Mouse (Mus musculus): Measurements from ENCODE around the gene Hist1h3c. TPM values are rescaled to one million over a fixed set of nuclear protein-coding genes. Genes with fewer than 3 reads are reported as not detected.

The Hist1h3c gene
- polyA plus RNA-seq, 1 experiment from 2014 or later: not detected

Other genes with a start within 250 kb of the Hist1h3c start
- not detected for gene Hist1h4h, start 214.6 kb downstream of the Hist1h3c start, polyA plus RNA-seq (2014; fragmentation: Illumina TruSeq; extraction: RNeasy Lipid Tissue Mini Kit (QIAGEN cat#74804); ENCODE audit: low replicate concordance)
- not detected for gene Hist1h2af, start 211.7 kb downstream of the Hist1h3c start, polyA plus RNA-seq (2014; fragmentation: Illumina TruSeq; extraction: RNeasy Lipid Tissue Mini Kit (QIAGEN cat#74804); ENCODE audit: low replicate concordance)
- not detected for gene Hist1h3g, start 210.2 kb downstream of the Hist1h3c start, polyA plus RNA-seq (2014; fragmentation: Illumina TruSeq; extraction: RNeasy Lipid Tissue Mini Kit (QIAGEN cat#74804); ENCODE audit: low replicate concordance)
- gene Hist1h2bh, start 202.2 kb downstream of the Hist1h3c start, polyA plus RNA-seq (2014; fragmentation: Illumina TruSeq; extraction: RNeasy Lipid Tissue Mini Kit (QIAGEN cat#74804); ENCODE audit: low replicate concordance): 0.59 TPM
- not detected for gene Hist1h3f, start 201.6 kb downstream of the Hist1h3c start, polyA plus RNA-seq (2014; fragmentation: Illumina TruSeq; extraction: RNeasy Lipid Tissue Mini Kit (QIAGEN cat#74804); ENCODE audit: low replicate concordance)
- not detected for gene Hist1h4f, start 194.0 kb downstream of the Hist1h3c start, polyA plus RNA-seq (2014; fragmentation: Illumina TruSeq; extraction: RNeasy Lipid Tissue Mini Kit (QIAGEN cat#74804); ENCODE audit: low replicate concordance)
- 0.52 TPM for gene Hist1h1d, start 192.3 kb downstream of the Hist1h3c start, polyA plus RNA-seq (2014; fragmentation: Illumina TruSeq; extraction: RNeasy Lipid Tissue Mini Kit (QIAGEN cat#74804); ENCODE audit: low replicate concordance)
- gene Hist1h3e, start 183.2 kb downstream of the Hist1h3c start, polyA plus RNA-seq (2014; fragmentation: Illumina TruSeq; extraction: RNeasy Lipid Tissue Mini Kit (QIAGEN cat#74804); ENCODE audit: low replicate concordance): 0.56 TPM
- gene Hist1h2ae, start 174.4 kb downstream of the Hist1h3c start, polyA plus RNA-seq (2014; fragmentation: Illumina TruSeq; extraction: RNeasy Lipid Tissue Mini Kit (QIAGEN cat#74804); ENCODE audit: low replicate concordance): 0.97 TPM
- gene Hist1h2bg, start 174.2 kb downstream of the Hist1h3c start, polyA plus RNA-seq (2014; fragmentation: Illumina TruSeq; extraction: RNeasy Lipid Tissue Mini Kit (QIAGEN cat#74804); ENCODE audit: low replicate concordance): 0.85 TPM
- not detected for gene Hist1h2bf, start 171.4 kb downstream of the Hist1h3c start, polyA plus RNA-seq (2014; fragmentation: Illumina TruSeq; extraction: RNeasy Lipid Tissue Mini Kit (QIAGEN cat#74804); ENCODE audit: low replicate concordance)
- not detected for gene Hist1h2ad, start 171.2 kb downstream of the Hist1h3c start, polyA plus RNA-seq (2014; fragmentation: Illumina TruSeq; extraction: RNeasy Lipid Tissue Mini Kit (QIAGEN cat#74804); ENCODE audit: low replicate concordance)
- 1.4 TPM for gene Hist1h3d, start 169.8 kb downstream of the Hist1h3c start, polyA plus RNA-seq (2014; fragmentation: Illumina TruSeq; extraction: RNeasy Lipid Tissue Mini Kit (QIAGEN cat#74804); ENCODE audit: low replicate concordance)
- gene Hist1h4d, start 164.0 kb downstream of the Hist1h3c start, polyA plus RNA-seq (2014; fragmentation: Illumina TruSeq; extraction: RNeasy Lipid Tissue Mini Kit (QIAGEN cat#74804); ENCODE audit: low replicate concordance): 0.67 TPM
- 2.2 TPM for gene Hist1h2be, start 124.5 kb downstream of the Hist1h3c start, polyA plus RNA-seq (2014; fragmentation: Illumina TruSeq; extraction: RNeasy Lipid Tissue Mini Kit (QIAGEN cat#74804); ENCODE audit: low replicate concordance)
- gene Hist1h1e, start 123.0 kb downstream of the Hist1h3c start, polyA plus RNA-seq (2014; fragmentation: Illumina TruSeq; extraction: RNeasy Lipid Tissue Mini Kit (QIAGEN cat#74804); ENCODE audit: low replicate concordance): 0.30 TPM
- gene Hist1h2ac, start 61.7 kb downstream of the Hist1h3c start, polyA plus RNA-seq (2014; fragmentation: Illumina TruSeq; extraction: RNeasy Lipid Tissue Mini Kit (QIAGEN cat#74804); ENCODE audit: low replicate concordance): 1.2 TPM
- gene Hist1h2bc, start 61.4 kb downstream of the Hist1h3c start, polyA plus RNA-seq (2014; fragmentation: Illumina TruSeq; extraction: RNeasy Lipid Tissue Mini Kit (QIAGEN cat#74804); ENCODE audit: low replicate concordance): 239 TPM
- gene Hist1h1t, start 49.8 kb downstream of the Hist1h3c start, polyA plus RNA-seq (2014; fragmentation: Illumina TruSeq; extraction: RNeasy Lipid Tissue Mini Kit (QIAGEN cat#74804); ENCODE audit: low replicate concordance): not detected
- gene Hist1h4c, start 47.1 kb downstream of the Hist1h3c start, polyA plus RNA-seq (2014; fragmentation: Illumina TruSeq; extraction: RNeasy Lipid Tissue Mini Kit (QIAGEN cat#74804); ENCODE audit: low replicate concordance): 1.6 TPM
- 13.5 TPM for gene Hfe, start 34.7 kb downstream of the Hist1h3c start, polyA plus RNA-seq (2014; fragmentation: Illumina TruSeq; extraction: RNeasy Lipid Tissue Mini Kit (QIAGEN cat#74804); ENCODE audit: low replicate concordance)
- 15.6 TPM for gene Hist1h1c, start 6.8 kb downstream of the Hist1h3c start, polyA plus RNA-seq (2014; fragmentation: Illumina TruSeq; extraction: RNeasy Lipid Tissue Mini Kit (QIAGEN cat#74804); ENCODE audit: low replicate concordance)
- gene Hist1h2bb, start 1.1 kb upstream of the Hist1h3c start, polyA plus RNA-seq (2014; fragmentation: Illumina TruSeq; extraction: RNeasy Lipid Tissue Mini Kit (QIAGEN cat#74804); ENCODE audit: low replicate concordance): not detected
- gene Hist1h2ab, start 5.5 kb upstream of the Hist1h3c start, polyA plus RNA-seq (2014; fragmentation: Illumina TruSeq; extraction: RNeasy Lipid Tissue Mini Kit (QIAGEN cat#74804); ENCODE audit: low replicate concordance): not detected
- gene Hist1h3b, start 6.7 kb upstream of the Hist1h3c start, polyA plus RNA-seq (2014; fragmentation: Illumina TruSeq; extraction: RNeasy Lipid Tissue Mini Kit (QIAGEN cat#74804); ENCODE audit: low replicate concordance): not detected
- not detected for gene Hist1h4b, start 11.4 kb upstream of the Hist1h3c start, polyA plus RNA-seq (2014; fragmentation: Illumina TruSeq; extraction: RNeasy Lipid Tissue Mini Kit (QIAGEN cat#74804); ENCODE audit: low replicate concordance)
- gene Hist1h4a, start 15.6 kb upstream of the Hist1h3c start, polyA plus RNA-seq (2014; fragmentation: Illumina TruSeq; extraction: RNeasy Lipid Tissue Mini Kit (QIAGEN cat#74804); ENCODE audit: low replicate concordance): not detected
- not detected for gene Hist1h3a, start 16.8 kb upstream of the Hist1h3c start, polyA plus RNA-seq (2014; fragmentation: Illumina TruSeq; extraction: RNeasy Lipid Tissue Mini Kit (QIAGEN cat#74804); ENCODE audit: low replicate concordance)
- gene Hist1h1a, start 18.1 kb upstream of the Hist1h3c start, polyA plus RNA-seq (2014; fragmentation: Illumina TruSeq; extraction: RNeasy Lipid Tissue Mini Kit (QIAGEN cat#74804); ENCODE audit: low replicate concordance): not detected
- 67.0 TPM for gene Trim38, start 24.3 kb upstream of the Hist1h3c start, polyA plus RNA-seq (2014; fragmentation: Illumina TruSeq; extraction: RNeasy Lipid Tissue Mini Kit (QIAGEN cat#74804); ENCODE audit: low replicate concordance)
- 0.33 TPM for gene Slc17a2, start 61.4 kb upstream of the Hist1h3c start, polyA plus RNA-seq (2014; fragmentation: Illumina TruSeq; extraction: RNeasy Lipid Tissue Mini Kit (QIAGEN cat#74804); ENCODE audit: low replicate concordance)
- gene Slc17a3, start 93.8 kb upstream of the Hist1h3c start, polyA plus RNA-seq (2014; fragmentation: Illumina TruSeq; extraction: RNeasy Lipid Tissue Mini Kit (QIAGEN cat#74804); ENCODE audit: low replicate concordance): not detected
- not detected for gene Slc17a1, start 122.1 kb upstream of the Hist1h3c start, polyA plus RNA-seq (2014; fragmentation: Illumina TruSeq; extraction: RNeasy Lipid Tissue Mini Kit (QIAGEN cat#74804); ENCODE audit: low replicate concordance)
- gene Slc17a4, start 169.4 kb upstream of the Hist1h3c start, polyA plus RNA-seq (2014; fragmentation: Illumina TruSeq; extraction: RNeasy Lipid Tissue Mini Kit (QIAGEN cat#74804); ENCODE audit: low replicate concordance): 149 TPM
- not detected for gene Hist1h2ba, start 188.6 kb upstream of the Hist1h3c start, polyA plus RNA-seq (2014; fragmentation: Illumina TruSeq; extraction: RNeasy Lipid Tissue Mini Kit (QIAGEN cat#74804); ENCODE audit: low replicate concordance)
- not detected for gene Hist1h2aa, start 188.9 kb upstream of the Hist1h3c start, polyA plus RNA-seq (2014; fragmentation: Illumina TruSeq; extraction: RNeasy Lipid Tissue Mini Kit (QIAGEN cat#74804); ENCODE audit: low replicate concordance)
- gene Scgn, start 245.6 kb upstream of the Hist1h3c start, polyA plus RNA-seq (2014; fragmentation: Illumina TruSeq; extraction: RNeasy Lipid Tissue Mini Kit (QIAGEN cat#74804); ENCODE audit: low replicate concordance): 4.6 TPM

Measured in small intestine, adult 10 weeks (tissue).